Mouse (Mus musculus) heart, postnatal 0 days (tissue): ENCODE results near the gene Fhad1.

Experiments used
- CTCF ChIP-seq: IDR thresholded peaks from 2 replicates; pipeline ENCODE4 v1.5.1; 2016; ENCODE audit warnings: antibody characterized with exemption, control low read depth, low read depth
- EP300 ChIP-seq: IDR thresholded peaks from 2 replicates; pipeline ENCODE4 v1.6.1; 2016; ENCODE audit warnings: antibody characterized with exemption, low read depth

DNA sequence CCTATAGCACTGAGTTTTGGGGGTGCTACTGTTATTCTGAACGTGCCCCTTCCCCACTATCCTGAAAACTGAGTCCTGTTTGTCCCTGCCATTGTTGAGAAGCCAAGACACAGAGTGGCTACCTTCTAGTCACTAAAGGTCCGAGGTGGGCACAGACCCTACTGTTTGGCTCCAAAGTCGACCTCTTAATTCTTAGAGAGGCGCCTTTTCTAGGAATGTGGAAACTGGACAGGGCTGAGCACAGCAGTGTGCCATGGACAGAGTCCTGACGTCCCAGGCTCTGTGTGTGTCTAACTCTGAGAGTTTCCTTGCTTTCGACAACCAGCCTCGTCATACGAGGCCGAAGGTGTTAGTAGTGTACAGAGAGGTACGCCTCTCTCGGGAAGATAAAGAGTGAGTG, 114.5 kb downstream of the Fhad1 start:
- TF ChIP-seq CTCF (no peak), EP300 (no peak)
